Mouse (Mus musculus): ENCODE measurements around the gene Nmrk2. TPM values are rescaled to one million over a fixed set of nuclear protein-coding genes. Genes with fewer than 3 reads are reported as not detected.
"Not testable (repeated sequence)": the region's sequence is repeated elsewhere in the genome, so short reads cannot be mapped to it uniquely, and the experiment has no call there.

The Nmrk2 gene
- polyA plus RNA-seq, 1 experiment from 2014 or later, result 0.11 TPM

DNA sequence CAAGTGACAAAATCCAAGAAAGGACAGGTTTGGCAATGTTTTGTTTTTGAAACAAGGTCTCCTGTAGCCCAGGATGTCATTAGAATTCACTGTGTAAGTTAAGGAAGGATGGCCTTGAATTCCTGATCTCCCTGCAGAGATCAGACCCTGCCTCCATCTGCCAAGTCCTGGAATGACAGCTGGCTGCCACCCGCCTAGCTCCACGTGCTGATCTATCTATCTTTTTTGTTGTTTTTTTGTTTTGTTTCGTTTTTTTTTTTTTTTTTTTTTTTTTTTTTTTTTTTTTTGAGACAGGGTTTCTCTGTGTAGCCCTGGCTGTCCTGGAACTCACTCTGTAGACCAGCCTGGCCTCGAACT, 26.5 kb downstream of the Nmrk2 start:
- WGBS, result 4% methylated on average over 4 of the region's 4 CpGs
- H3K27ac ChIP-seq (ENCODE audit: low read length), result peak overlapping the region; percentile 94
- peak overlapping the region; percentile 42 for H3K4me3 ChIP-seq (replicated peaks; ENCODE audit: low read length)
- peaks cover 19% of the 10 kb centered on the region for H3K36me3 ChIP-seq (ENCODE audit: control insufficient read depth, insufficient read depth)
- H3K27me3 ChIP-seq (replicated peaks; ENCODE audit: control insufficient read depth, insufficient read depth, low read length); H3K9me3 ChIP-seq (ENCODE audit: control insufficient read depth, low read length); ATAC-seq: not testable (repeated sequence)
- peaks cover 40% of the 10 kb centered on the region for H3K4me1 ChIP-seq (replicated peaks; ENCODE audit: control insufficient read depth, insufficient read depth, low read length)
- peak overlapping the region; percentile 66 for H3K4me2 ChIP-seq (ENCODE audit: low read length)
- H3K9ac ChIP-seq (replicated peaks; ENCODE audit: low read depth, low read length), result peak overlapping the region; percentile 61

- H3K4me2 ChIP-seq (ENCODE audit: low read length), result peak overlapping the region; percentile 66
- H3K27ac ChIP-seq (ENCODE audit: low read length), result peak overlapping the region; percentile 94
- H3K36me3 ChIP-seq (ENCODE audit: control insufficient read depth, insufficient read depth), result peaks cover 16% of the 10 kb centered on the region
- under 1% methylated on average over 29 of the region's 29 CpGs for WGBS
- peak overlapping the region; percentile 42 for H3K4me3 ChIP-seq (replicated peaks; ENCODE audit: low read length)
- H3K4me1 ChIP-seq (replicated peaks; ENCODE audit: control insufficient read depth, insufficient read depth, low read length), result peaks cover 40% of the 10 kb centered on the region
- no peaks in the 10 kb centered on the region for H3K9me3 ChIP-seq (ENCODE audit: control insufficient read depth, low read length)
- peak overlapping the region; percentile 61 for H3K9ac ChIP-seq (replicated peaks; ENCODE audit: low read depth, low read length)
- peak; percentile 66 for ATAC-seq
- H3K27me3 ChIP-seq (replicated peaks; ENCODE audit: control insufficient read depth, insufficient read depth, low read length), result no peaks in the 10 kb centered on the region
These were observed 27.1 kb downstream of the Nmrk2 start for GRCm38 (mm10) chr10:81174617-81175344.

GRCm38 (mm10) chr10:81173132-81173531, 28.7 kb downstream of the Nmrk2 start:
- WGBS, result 4% methylated on average over 21 of the region's 21 CpGs
- Histone ChIP-seq H3K4me2 (ENCODE audit: low read length) (peak overlapping the region; percentile 45), H3K4me1 (replicated peaks; ENCODE audit: control insufficient read depth, insufficient read depth, low read length) (peaks cover 46% of the 10 kb centered on the region), H3K27me3 (replicated peaks; ENCODE audit: control insufficient read depth, insufficient read depth, low read length) (no peaks in the 10 kb centered on the region), H3K9ac (replicated peaks; ENCODE audit: low read depth, low read length) (peak overlapping the region; percentile 40), H3K27ac (ENCODE audit: low read length) (peak overlapping the region; percentile 94), H3K36me3 (ENCODE audit: control insufficient read depth, insufficient read depth) (peaks cover under 1% of the 10 kb centered on the region), H3K4me3 (replicated peaks; ENCODE audit: low read length) (peak overlapping the region; percentile 11), H3K9me3 (ENCODE audit: control insufficient read depth, low read length) (no peaks in the 10 kb centered on the region)
- ATAC-seq, result peak; percentile 21

- WGBS, result 39% methylated on average over 10 of the region's 14 CpGs
- H3K36me3 ChIP-seq (ENCODE audit: control insufficient read depth, insufficient read depth); H3K27me3 ChIP-seq (replicated peaks; ENCODE audit: control insufficient read depth, insufficient read depth, low read length); H3K4me2 ChIP-seq (ENCODE audit: low read length); H3K9ac ChIP-seq (replicated peaks; ENCODE audit: low read depth, low read length); ATAC-seq; H3K27ac ChIP-seq (ENCODE audit: low read length); H3K4me3 ChIP-seq (replicated peaks; ENCODE audit: low read length); H3K9me3 ChIP-seq (ENCODE audit: control insufficient read depth, low read length): not testable (repeated sequence)
- H3K4me1 ChIP-seq (replicated peaks; ENCODE audit: control insufficient read depth, insufficient read depth, low read length), result peaks cover 32% of the 10 kb centered on the region
These were observed 32.4 kb downstream of the Nmrk2 start for GRCm38 (mm10) chr10:81169411-81169900.

- 3% methylated on average over 29 of the region's 29 CpGs for WGBS
- H3K9me3 ChIP-seq (ENCODE audit: control insufficient read depth, low read length), result no peaks in the 10 kb centered on the region
- H3K4me2 ChIP-seq (ENCODE audit: low read length), result peak overlapping the region; percentile 63
- H3K4me3 ChIP-seq (replicated peaks; ENCODE audit: low read length), result peak overlapping the region; percentile 56
- H3K27me3 ChIP-seq (replicated peaks; ENCODE audit: control insufficient read depth, insufficient read depth, low read length), result no peaks in the 10 kb centered on the region
- H3K27ac ChIP-seq (ENCODE audit: low read length), result peak overlapping the region; percentile 61
- H3K4me1 ChIP-seq (replicated peaks; ENCODE audit: control insufficient read depth, insufficient read depth, low read length), result peaks cover 24% of the 10 kb centered on the region
- ATAC-seq, result peak; percentile 54
- peak overlapping the region; percentile 59 for H3K9ac ChIP-seq (replicated peaks; ENCODE audit: low read depth, low read length)
- H3K36me3 ChIP-seq (ENCODE audit: control insufficient read depth, insufficient read depth), result peaks cover 2% of the 10 kb centered on the region; the same call in 1 of the 2 replicates
These were observed 33.2 kb downstream of the Nmrk2 start for GRCm38 (mm10) chr10:81168521-81169244.

DNA sequence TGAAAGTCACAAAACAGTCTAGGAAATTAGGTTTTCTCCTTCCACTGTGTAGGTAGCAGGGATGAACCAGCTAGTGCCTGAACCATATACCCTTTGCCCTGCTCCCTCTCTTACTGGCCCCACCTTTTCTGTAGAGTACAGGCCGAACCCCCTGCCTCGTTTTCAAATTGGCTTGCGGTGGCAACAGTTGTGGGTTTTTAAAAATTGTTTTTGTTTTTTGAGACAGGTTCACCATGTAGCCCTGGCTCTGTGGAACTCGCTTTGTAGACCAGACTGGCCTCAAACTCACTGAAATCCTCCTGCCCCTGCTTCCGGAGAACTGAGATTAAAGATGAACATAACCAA, 33.8 kb downstream of the Nmrk2 start:
- ATAC-seq, result peak; percentile 57
- Histone ChIP-seq H3K27me3 (replicated peaks; ENCODE audit: control insufficient read depth, insufficient read depth, low read length) (no peaks in the 10 kb centered on the region), H3K27ac (ENCODE audit: low read length) (peak overlapping the region; percentile 61), H3K9me3 (ENCODE audit: control insufficient read depth, low read length) (no peaks in the 10 kb centered on the region), H3K4me3 (replicated peaks; ENCODE audit: low read length) (peak overlapping the region; percentile 56), H3K4me2 (ENCODE audit: low read length) (peak overlapping the region; percentile 63), H3K4me1 (replicated peaks; ENCODE audit: control insufficient read depth, insufficient read depth, low read length) (peaks cover 19% of the 10 kb centered on the region), H3K9ac (replicated peaks; ENCODE audit: low read depth, low read length) (peak overlapping the region; percentile 59; the same call in 1 of the 2 replicates), H3K36me3 (ENCODE audit: control insufficient read depth, insufficient read depth) (peaks cover 6% of the 10 kb centered on the region; the same call in 1 of the 2 replicates)
- 6% methylated on average over 5 of the region's 5 CpGs for WGBS

DNA sequence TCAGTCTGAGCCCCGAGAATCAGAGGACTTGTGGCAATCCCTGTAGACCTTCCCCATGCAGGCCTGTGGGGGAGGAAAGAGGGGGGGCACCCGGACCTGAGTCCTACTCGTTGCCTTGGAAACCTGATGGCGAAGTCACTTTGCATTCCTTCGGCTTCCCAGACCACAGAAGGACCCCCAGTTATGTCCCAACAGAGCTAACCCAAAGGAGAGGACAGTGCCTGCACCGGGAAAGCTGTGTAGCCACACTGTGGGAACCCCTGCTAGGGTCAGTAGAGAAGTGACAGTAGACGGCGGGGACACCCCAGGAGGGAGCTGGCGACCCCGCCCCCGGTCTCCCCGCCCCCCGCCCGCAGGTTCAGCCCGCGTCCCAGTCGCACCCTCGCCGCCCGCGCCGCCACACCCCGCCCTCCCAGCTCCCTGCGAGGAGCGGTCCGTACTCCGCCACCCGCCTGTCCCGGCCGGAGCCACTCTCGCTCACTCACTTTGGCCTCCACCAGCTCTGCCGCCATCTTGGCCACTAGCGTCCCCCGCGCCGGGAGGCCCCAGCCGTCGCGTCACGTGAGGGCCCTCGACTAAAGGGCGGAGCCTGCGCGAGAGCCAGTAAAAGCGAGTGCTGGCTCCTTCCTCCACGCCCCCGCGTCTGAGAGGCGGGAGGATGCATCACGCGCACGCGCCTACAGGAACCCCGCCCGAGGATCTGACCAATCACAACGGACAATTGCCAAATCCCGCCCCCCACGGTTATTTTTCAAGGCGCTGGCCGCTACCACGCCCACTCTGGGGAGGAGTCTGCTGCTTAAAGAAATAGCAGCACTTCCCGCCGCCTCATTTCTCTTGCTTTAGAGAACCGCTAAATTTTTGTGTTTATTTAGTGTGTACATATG, 34.4 kb downstream of the Nmrk2 start, which contains the start of gene Pias4:
Gene Pias4 (minus strand): TSS at position 724 of the 887 bp plus-strand sequence.
- H3K4me2 ChIP-seq (ENCODE audit: low read length), result peak within 1 kb of the TSS; percentile 93
- H3K9ac ChIP-seq (replicated peaks; ENCODE audit: low read depth, low read length), result peak within 1 kb of the TSS; percentile 72
- ATAC-seq, result peak; percentile 86
- no peaks in the 10 kb centered on the region for H3K9me3 ChIP-seq (ENCODE audit: control insufficient read depth, low read length)
- WGBS, result under 1% methylated on average over 63 of the region's 64 CpGs
- peaks cover 19% of the 10 kb centered on the region for H3K4me1 ChIP-seq (replicated peaks; ENCODE audit: control insufficient read depth, insufficient read depth, low read length)
- peak within 1 kb of the TSS; percentile 65 for H3K4me3 ChIP-seq (replicated peaks; ENCODE audit: low read length)
- H3K27ac ChIP-seq (ENCODE audit: low read length), result peak within 1 kb of the TSS; percentile 61
- peaks cover 6% of the 10 kb centered on the region; the same call in 1 of the 2 replicates for H3K36me3 ChIP-seq (ENCODE audit: control insufficient read depth, insufficient read depth)
- H3K27me3 ChIP-seq (replicated peaks; ENCODE audit: control insufficient read depth, insufficient read depth, low read length), result no peaks in the 10 kb centered on the region

GRCm38 (mm10) chr10:81165118-81165517, 36.7 kb downstream of the Nmrk2 start:
- WGBS, result 93% methylated on average over 8 of the region's 8 CpGs
- Histone ChIP-seq H3K9ac (replicated peaks; ENCODE audit: low read depth, low read length) (no peak overlapping the region), H3K9me3 (ENCODE audit: control insufficient read depth, low read length) (no peaks in the 10 kb centered on the region), H3K4me2 (ENCODE audit: low read length) (no peak overlapping the region), H3K36me3 (ENCODE audit: control insufficient read depth, insufficient read depth) (peaks cover 10% of the 10 kb centered on the region), H3K4me1 (replicated peaks; ENCODE audit: control insufficient read depth, insufficient read depth, low read length) (peaks cover 19% of the 10 kb centered on the region), H3K4me3 (replicated peaks; ENCODE audit: low read length) (no peak overlapping the region), H3K27me3 (replicated peaks; ENCODE audit: control insufficient read depth, insufficient read depth, low read length) (no peaks in the 10 kb centered on the region), H3K27ac (ENCODE audit: low read length) (no peak overlapping the region)
- ATAC-seq, result no peak

GRCm38 (mm10) chr10:81162318-81162652, 39.6 kb downstream of the Nmrk2 start:
- no peak overlapping the region for H3K27ac ChIP-seq (ENCODE audit: low read length)
- no peaks in the 10 kb centered on the region for H3K9me3 ChIP-seq (ENCODE audit: control insufficient read depth, low read length)
- peaks cover 17% of the 10 kb centered on the region for H3K36me3 ChIP-seq (ENCODE audit: control insufficient read depth, insufficient read depth)
- H3K4me3 ChIP-seq (replicated peaks; ENCODE audit: low read length), result no peak overlapping the region
- no peak overlapping the region for H3K9ac ChIP-seq (replicated peaks; ENCODE audit: low read depth, low read length)
- ATAC-seq, result no peak
- H3K27me3 ChIP-seq (replicated peaks; ENCODE audit: control insufficient read depth, insufficient read depth, low read length), result no peaks in the 10 kb centered on the region
- 78% methylated on average over 2 of the region's 2 CpGs for WGBS
- H3K4me2 ChIP-seq (ENCODE audit: low read length), result no peak overlapping the region
- H3K4me1 ChIP-seq (replicated peaks; ENCODE audit: control insufficient read depth, insufficient read depth, low read length), result peaks cover 8% of the 10 kb centered on the region

Measured in forebrain, embryonic 16.5 days (tissue).